Mouse (Mus musculus): ENCODE data around the gene Exoc7. TPM values are rescaled to one million over a fixed set of nuclear protein-coding genes. Genes with fewer than 3 reads are reported as not detected.

Exoc7 gene
- 10 to 100 TPM; 89.3 to 90.3 TPM for polyA plus RNA-seq (2012; fragmentation: generic; extraction: Trizol)

GRCm38 (mm10) chr11:116307019-116307725 is at the start of gene Exoc7:
Exoc7 (minus strand) TSS chr11:116307233.

GRCm38 (mm10) chr11:116335244-116336036 is 28.4 kb upstream of the Exoc7 start, which contains the start of gene Foxj1:
Foxj1 (minus strand) TSS chr11:116335399.

DNA sequence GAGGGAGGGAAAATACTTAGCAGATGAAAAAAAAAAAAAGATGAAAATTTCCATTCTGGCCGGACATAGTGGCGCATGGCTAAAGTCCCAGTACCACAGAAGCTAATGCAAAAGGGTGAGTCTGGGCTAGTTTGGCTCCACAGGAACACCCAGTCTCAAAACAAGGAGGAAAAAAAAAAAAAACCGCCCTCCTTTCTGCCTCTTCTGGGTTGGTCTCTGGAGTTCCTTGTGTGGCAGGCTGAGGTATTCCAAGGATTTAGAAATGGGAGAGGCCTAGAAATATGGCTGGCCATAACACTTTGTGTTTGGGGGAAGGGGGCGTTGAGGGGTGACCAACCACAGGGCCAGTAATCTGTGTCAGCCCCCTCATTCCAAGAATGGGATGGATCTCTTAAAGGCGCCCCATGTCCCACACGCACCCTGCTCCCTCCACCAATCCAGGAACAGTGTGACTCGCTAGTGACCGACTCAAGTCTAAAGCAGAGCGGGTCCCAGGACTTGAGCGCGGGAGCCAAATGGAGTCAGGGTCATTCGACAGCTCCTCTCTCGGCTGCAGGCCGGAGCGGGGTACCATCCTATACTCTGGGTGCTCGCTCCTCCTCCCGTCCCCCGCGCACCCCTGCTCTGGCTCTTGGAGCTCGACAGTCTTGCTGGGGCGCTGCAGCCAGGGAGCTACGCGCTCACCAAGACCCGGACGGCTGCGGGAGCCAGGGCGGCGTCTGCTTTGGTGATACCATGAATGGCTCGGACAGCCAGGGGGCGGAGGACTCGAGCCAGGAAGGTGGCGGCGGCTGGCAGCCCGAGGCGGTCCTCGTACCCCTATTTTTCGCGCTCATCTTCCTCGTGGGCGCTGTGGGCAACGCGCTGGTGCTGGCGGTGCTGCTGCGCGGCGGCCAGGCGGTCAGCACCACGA is 26.0 kb downstream of the Exoc7 start, which contains the start of gene Galr2:
Gene Galr2 (plus strand): TSS at position 189 of the 913 bp plus-strand sequence.

DNA sequence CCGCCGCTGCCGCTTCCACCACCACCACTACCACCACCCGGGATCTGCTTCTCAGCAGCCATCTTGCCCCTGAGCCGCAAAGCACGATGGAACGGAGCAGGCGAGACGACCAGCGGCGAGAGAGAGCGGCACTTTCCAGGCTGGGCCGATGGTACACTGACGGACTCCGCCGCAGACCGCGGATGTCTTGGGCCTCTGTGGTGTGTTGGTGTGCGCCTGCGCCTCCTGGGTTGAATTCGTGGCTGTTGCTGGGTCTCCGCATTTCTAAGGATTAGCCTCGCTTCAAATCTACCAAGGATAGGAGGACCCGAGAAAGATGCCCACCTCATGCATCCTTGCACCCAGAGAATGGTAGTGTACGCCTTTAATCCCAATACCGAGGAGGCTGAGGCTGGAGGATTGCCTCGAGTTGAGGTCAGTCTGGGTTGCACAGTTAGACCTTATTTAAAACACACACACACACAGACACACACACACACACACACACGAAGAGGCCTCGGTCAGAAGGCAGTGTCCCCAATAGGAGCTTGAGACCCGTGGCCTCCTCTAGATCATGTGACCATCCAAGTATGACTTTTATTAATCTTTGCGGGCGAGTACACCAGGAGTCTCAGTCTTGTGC is 32.9 kb downstream of the Exoc7 start, which contains the start of gene Srp68:
Gene Srp68 (minus strand): TSS at position 173 of the 622 bp plus-strand sequence.

Other genes starting within 250 kb of the Exoc7 start
- gene Unc13d, start 229.3 kb downstream of the Exoc7 start, polyA plus RNA-seq (2012; fragmentation: generic; extraction: Trizol), result under 1 TPM; 0.48 to 0.70 TPM
- 100 to 1,000 TPM; 134 to 264 TPM for gene Wbp2, start 220.2 kb downstream of the Exoc7 start, polyA plus RNA-seq (2012; fragmentation: generic; extraction: Trizol)
- gene Trim47, start 180.0 kb downstream of the Exoc7 start, polyA plus RNA-seq (2012; fragmentation: generic; extraction: Trizol), result 100 to 1,000 TPM; 116 to 205 TPM
- gene Trim65, start 176.1 kb downstream of the Exoc7 start, polyA plus RNA-seq (2012; fragmentation: generic; extraction: Trizol), result 1 to 10 TPM; 2.1 to 5.7 TPM
- gene Mrpl38, start 168.4 kb downstream of the Exoc7 start, polyA plus RNA-seq (2012; fragmentation: generic; extraction: Trizol), result 100 to 1,000 TPM in 1 of 2 experiments, 10 to 100 TPM in 1; 77.3 to 156 TPM
- 10 to 100 TPM; 18.7 to 71.2 TPM for gene Fbf1, start 139.1 kb downstream of the Exoc7 start, polyA plus RNA-seq (2012; fragmentation: generic; extraction: Trizol)
- 10 to 100 TPM; 63.6 to 92.1 TPM for gene Ten1, start 108.4 kb downstream of the Exoc7 start, polyA plus RNA-seq (2012; fragmentation: generic; extraction: Trizol)
- 10 to 100 TPM in 1 of 2 experiments, 1 to 10 TPM in 1; 8.6 to 44.2 TPM for gene Acox1, start 108.2 kb downstream of the Exoc7 start, polyA plus RNA-seq (2012; fragmentation: generic; extraction: Trizol)
- gene Evpl, start 69.2 kb downstream of the Exoc7 start, polyA plus RNA-seq (2012; fragmentation: generic; extraction: Trizol), result under 1 TPM; 0.02 to 0.27 TPM
- gene Srp68, start 33.0 kb downstream of the Exoc7 start, polyA plus RNA-seq (2012; fragmentation: generic; extraction: Trizol), result 100 to 1,000 TPM in 1 of 2 experiments, 10 to 100 TPM in 1; 62.3 to 111 TPM
- gene Galr2, start 26.3 kb downstream of the Exoc7 start, polyA plus RNA-seq (2012; fragmentation: generic; extraction: Trizol), result 1 to 10 TPM in 1 of 2 experiments, under 1 TPM in 1; 0.06 to 2.5 TPM
- gene Foxj1, start 28.2 kb upstream of the Exoc7 start, polyA plus RNA-seq (2012; fragmentation: generic; extraction: Trizol), result under 1 TPM; 0.12 to 0.51 TPM
- 10 to 100 TPM; 15.7 to 17.5 TPM for gene Rnf157, start 105.8 kb upstream of the Exoc7 start, polyA plus RNA-seq (2012; fragmentation: generic; extraction: Trizol)
- gene Ubald2, start 126.9 kb upstream of the Exoc7 start, polyA plus RNA-seq (2012; fragmentation: generic; extraction: Trizol), result 100 to 1,000 TPM in 1 of 2 experiments, 10 to 100 TPM in 1; 99.5 to 182 TPM
- under 1 TPM; 0.14 to 0.20 TPM for gene Qrich2, start 159.0 kb upstream of the Exoc7 start, polyA plus RNA-seq (2012; fragmentation: generic; extraction: Trizol)
- gene Prpsap1, start 187.0 kb upstream of the Exoc7 start, polyA plus RNA-seq (2012; fragmentation: generic; extraction: Trizol), result 100 to 1,000 TPM; 143 to 168 TPM
- 10 to 100 TPM; 12.5 to 85.8 TPM for gene Sphk1, start 223.7 kb upstream of the Exoc7 start, polyA plus RNA-seq (2012; fragmentation: generic; extraction: Trizol)